ENCODE assay signal across 12 mouse cellular contexts in genomic region chr11:81595235-81595634, GRCm38 (mm10).
DNase-seq lines count a peak whose midpoint lies in the region; ATAC-seq lines count a peak whose summit lies in the region.
"Had no signal": no experiment of that assay in that cellular context is flagged by ENCODE, and none has a peak within 500 bp of the region (broad histone marks: within the 10 kb centered on the region; RNA-seq: fewer than 3 reads in every experiment).

No protein-coding gene starts in this region.

- no peaks in the 10 kb centered on the region for H3K27me3 ChIP-seq in kidney, embryonic 16.5 days (ENCODE audit: insufficient read depth, low read length)
- H3K27me3 ChIP-seq: hindbrain, embryonic 15.5 days; limb, embryonic 13.5 days; megakaryocyte, embryonic 14.5 days had no signal

- no peaks in the 10 kb centered on the region for H3K9me3 ChIP-seq in kidney, embryonic 16.5 days (ENCODE audit: low read length)
- H3K9me3 ChIP-seq: hindbrain, embryonic 15.5 days; limb, embryonic 13.5 days; megakaryocyte, embryonic 14.5 days had no signal

- no peak overlapping the region for H3K4me2 ChIP-seq in kidney, embryonic 16.5 days (replicated peaks; ENCODE audit: low read depth, low read length)
- H3K4me2 ChIP-seq: hindbrain, embryonic 15.5 days; limb, embryonic 13.5 days had no signal

- WGBS in kidney, embryonic 16.5 days = 68% methylated on average over 2 of the region's 2 CpGs

- H3K36me3 ChIP-seq in kidney, embryonic 16.5 days (ENCODE audit: insufficient read depth, low read length) = no peaks in the 10 kb centered on the region
- H3K36me3 ChIP-seq: hindbrain, embryonic 15.5 days; limb, embryonic 13.5 days had no signal

- no peaks in the 10 kb centered on the region for H3K4me1 ChIP-seq in kidney, embryonic 16.5 days (ENCODE audit: insufficient read depth, low read length)
- H3K4me1 ChIP-seq: limb, embryonic 13.5 days; megakaryocyte, embryonic 14.5 days had no signal

- DNase-seq in frontal cortex, adult 2 months (ENCODE audit: extremely low spot score in 1 of 2, low spot score in 1 of 2) = peak; percentile 41 to 87
- DNase-seq in frontal cortex, postnatal 25 days (ENCODE audit: low spot score in 2 of 2) = no peak
- peak; percentile 14 to 21 for DNase-seq in kidney, postnatal 36 days
- peak; percentile 16 for DNase-seq in testis, postnatal 10 days (ENCODE audit: low spot score)
- DNase-seq in testis, postnatal 14 days (ENCODE audit: low spot score) = no peak
- DNase-seq in spleen, adult 18-20 months = no peak
- DNase-seq: gastrocnemius, postnatal 25 days had no signal

- no peak overlapping the region for H3K9ac ChIP-seq in kidney, embryonic 16.5 days (replicated peaks; ENCODE audit: low read length)
- H3K9ac ChIP-seq: hindbrain, embryonic 15.5 days; limb, embryonic 13.5 days had no signal

- no peak for ATAC-seq in kidney, embryonic 16.5 days (ENCODE audit: low FRiP score, low TSS enrichment)
- no peak for ATAC-seq in erythroid progenitor cell, adult 5-6 weeks (replicated peaks; ENCODE audit: low FRiP score, poor library complexity, severe bottlenecking)

- H3K27ac ChIP-seq in kidney, embryonic 16.5 days (ENCODE audit: low read length) = no peak overlapping the region
- H3K27ac ChIP-seq: hindbrain, embryonic 15.5 days; limb, embryonic 13.5 days had no signal

- no peak overlapping the region for H3K4me3 ChIP-seq in kidney, embryonic 16.5 days (ENCODE audit: low read length)
- H3K4me3 ChIP-seq: hindbrain, embryonic 15.5 days; limb, embryonic 13.5 days; megakaryocyte, embryonic 14.5 days had no signal

Comparison
In these comparisons a context has a peak if more than half of its experiments do, and no peak if none do; other contexts are left out.
1. DNase-seq: peak in frontal cortex, adult 2 months (2 of 2), kidney, postnatal 36 days (2 of 2) and testis, postnatal 10 days (single experiment); none in frontal cortex, postnatal 25 days (0 of 2), testis, postnatal 14 days (single experiment) and spleen, adult 18-20 months (0 of 2).